Mouse (Mus musculus) C2C12 (cell line): Measurements from ENCODE around the gene Ube4b.

Experiments
- CEBPB ChIP-seq: IDR thresholded peaks from one replicate; pipeline ENCODE4 v1.6.1; 2011; ENCODE audit warnings: low read depth, mild to moderate bottlenecking, control low read depth, moderate library complexity
- CTCF ChIP-seq: IDR thresholded peaks from one replicate; pipeline ENCODE4 v1.5.1; 2011; ENCODE audit not compliant: control insufficient read depth, insufficient read depth, insufficient read length
- MAX ChIP-seq: IDR thresholded peaks from one replicate; pipeline ENCODE4 v1.6.1; 2011; ENCODE audit warnings: mild to moderate bottlenecking, control low read depth
- MYOG ChIP-seq: IDR thresholded peaks from one replicate; pipeline ENCODE4 v1.6.1; 2011; ENCODE audit not compliant: control insufficient read depth, insufficient read length; ENCODE audit errors: extremely low read depth
- USF1 ChIP-seq: IDR thresholded peaks from one replicate; pipeline ENCODE4 v1.6.1; 2011; ENCODE audit warnings: low read depth, mild to moderate bottlenecking, control low read depth, moderate library complexity

DNA sequence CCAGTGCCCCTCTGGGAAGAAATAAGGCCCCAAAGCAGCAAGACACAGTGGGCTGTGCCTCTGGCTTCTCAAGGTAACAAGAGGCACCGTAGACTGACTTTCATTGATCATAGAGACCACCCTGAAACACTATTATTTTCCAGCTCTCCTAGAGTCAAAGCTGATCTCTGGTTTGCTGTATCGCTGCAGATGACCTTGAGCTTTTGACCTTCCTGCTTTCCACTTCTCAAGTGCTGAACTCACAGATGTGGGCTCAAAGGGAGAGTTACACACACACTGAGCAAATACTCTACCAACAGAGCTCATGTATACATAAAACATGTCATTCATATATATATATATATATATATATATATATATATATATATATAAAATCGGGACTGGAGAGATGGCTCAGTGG is 24.1 kb upstream of the Ube4b start:
- TF ChIP-seq CTCF (no peak), CEBPB (no peak), USF1 (no peak), MYOG (no peak), MAX (no peak)
